Mouse (Mus musculus): Measurements from ENCODE around the gene Nr0b2.

- TF ChIP-seq ZNF384 (IDR thresholded peaks at IDR 0.05; ENCODE audit: low read depth, low read length) (no peak), MAFK (IDR thresholded peaks at IDR 0.05; ENCODE audit: insufficient read depth, low read depth, low read length) (no peak), CHD2 (IDR thresholded peaks at IDR 0.05; ENCODE audit: low read depth, low read length) (no peak), HCFC1 (IDR thresholded peaks at IDR 0.05; ENCODE audit: borderline replicate concordance, insufficient read depth, low read length) (no peak), ZC3H11A (IDR thresholded peaks at IDR 0.05; ENCODE audit: borderline replicate concordance, low read depth, low read length) (no peak)
These were observed 42.9 kb downstream of the Nr0b2 start for GRCm38 (mm10) chr4:133596084-133596483.
